Mouse (Mus musculus): ENCODE measurements around the gene Rest. TPM values are rescaled to one million over a fixed set of nuclear protein-coding genes. Genes with fewer than 3 reads are reported as not detected.
A peak's percentile ranks its signal among the peaks of the same experiment; 100 is the strongest.

Rest gene
- polyA plus RNA-seq, 1 experiment from 2014 or later: 8.5 TPM

DNA sequence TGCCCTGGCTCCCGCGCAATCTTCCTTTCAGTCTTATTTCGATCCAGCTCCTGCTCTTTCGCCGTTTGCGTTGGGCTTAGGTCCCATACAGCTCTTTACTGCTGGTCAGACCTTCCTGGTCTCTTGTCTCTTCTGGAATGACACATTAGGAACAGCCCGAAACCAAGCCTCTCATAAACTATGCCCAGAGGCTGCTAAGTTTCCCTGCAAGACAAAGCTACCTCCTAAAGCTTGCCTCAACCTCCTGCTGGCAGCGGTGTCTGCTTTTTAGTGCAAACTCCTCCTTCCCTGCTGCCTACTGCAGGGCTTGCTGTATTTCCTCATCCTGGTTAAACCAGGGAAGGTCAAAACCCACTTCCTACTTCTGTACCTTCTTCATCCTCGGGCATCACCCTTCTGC, 15.2 kb upstream of the Rest start:
- H3K27ac ChIP-seq: no peak overlapping the region
- peaks cover 12% of the 10 kb centered on the region for H3K4me1 ChIP-seq (replicated peaks)
- H3K27me3 ChIP-seq: no peaks in the 10 kb centered on the region
- no peak overlapping the region for H3K9ac ChIP-seq (replicated peaks)
- H3K36me3 ChIP-seq: no peaks in the 10 kb centered on the region
- H3K4me2 ChIP-seq (replicated peaks): no peak overlapping the region
- WGBS: 68% methylated on average over 9 of the region's 9 CpGs
- H3K4me3 ChIP-seq (replicated peaks): no peak overlapping the region
- H3K9me3 ChIP-seq: no peaks in the 10 kb centered on the region
- no peak for ATAC-seq

DNA sequence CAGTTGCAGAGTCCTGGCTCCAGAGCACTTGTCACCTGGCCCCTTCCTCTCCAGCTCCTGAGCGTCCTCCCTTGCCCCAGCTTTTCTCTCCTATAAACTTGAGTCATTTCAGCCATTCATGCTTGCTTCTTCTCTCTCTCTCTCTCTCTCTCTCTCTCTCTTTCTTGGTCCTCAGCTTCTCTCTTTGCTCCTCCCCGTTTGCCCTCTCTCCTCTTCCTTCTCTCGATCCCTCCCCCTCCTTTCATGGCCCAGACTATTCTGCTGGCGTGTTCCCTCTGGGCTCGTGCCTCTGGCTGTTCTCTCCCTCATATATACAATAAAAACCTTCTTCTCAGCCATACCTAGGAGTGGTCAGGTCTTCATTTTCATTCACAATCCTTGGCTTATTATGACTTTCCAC, 13.6 kb upstream of the Rest start:
- H3K36me3 ChIP-seq: no peaks in the 10 kb centered on the region
- H3K9ac ChIP-seq (replicated peaks): no peak overlapping the region
- no peak overlapping the region for H3K4me2 ChIP-seq (replicated peaks)
- H3K27ac ChIP-seq: no peak overlapping the region
- no peaks in the 10 kb centered on the region for H3K4me1 ChIP-seq (replicated peaks)
- ATAC-seq: no peak
- 34% methylated on average over 5 of the region's 5 CpGs for WGBS
- H3K9me3 ChIP-seq: no peaks in the 10 kb centered on the region
- H3K27me3 ChIP-seq: no peaks in the 10 kb centered on the region
- H3K4me3 ChIP-seq (replicated peaks): no peak overlapping the region

DNA sequence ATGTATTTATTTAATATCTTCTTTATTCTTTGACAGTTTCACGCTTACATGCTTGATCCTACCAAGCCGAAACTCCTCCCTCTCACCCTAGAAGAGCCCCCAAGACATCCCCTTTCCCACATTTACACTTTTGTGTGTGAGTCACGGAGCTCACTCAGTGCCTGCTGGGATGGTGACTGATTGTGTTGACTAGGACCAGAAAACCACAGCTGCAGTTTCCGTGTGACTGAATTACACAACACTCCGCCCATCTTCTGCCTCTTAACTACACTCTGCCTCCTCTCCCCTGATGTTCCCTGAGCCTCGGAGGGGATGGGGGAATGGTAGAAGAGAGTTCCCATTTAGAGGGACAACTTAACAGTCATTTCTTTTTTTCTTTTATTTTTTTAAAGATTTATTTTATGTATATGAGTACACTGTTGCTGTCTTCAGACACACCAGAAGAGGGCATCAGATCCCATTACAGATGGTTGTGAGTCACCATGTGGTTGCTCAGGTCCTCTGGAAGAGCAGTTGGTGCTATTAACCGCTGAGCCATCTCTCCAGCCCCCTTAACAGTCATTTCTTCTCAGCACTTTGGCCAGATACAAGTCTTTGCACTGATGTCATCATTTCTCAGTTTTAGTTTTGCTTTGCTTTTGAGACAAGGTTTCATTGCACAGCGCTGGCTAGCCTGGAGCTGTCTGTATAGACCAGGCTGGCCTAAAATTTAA, 13.0 kb upstream of the Rest start:
- 68% methylated on average over 8 of the region's 8 CpGs for WGBS
- Histone ChIP-seq H3K4me3 (replicated peaks) (no peak overlapping the region), H3K9ac (replicated peaks) (no peak overlapping the region), H3K27ac (no peak overlapping the region), H3K4me2 (replicated peaks) (no peak overlapping the region), H3K36me3 (no peaks in the 10 kb centered on the region), H3K9me3 (no peaks in the 10 kb centered on the region), H3K27me3 (no peaks in the 10 kb centered on the region), H3K4me1 (replicated peaks) (no peaks in the 10 kb centered on the region)
- no peak for ATAC-seq

DNA sequence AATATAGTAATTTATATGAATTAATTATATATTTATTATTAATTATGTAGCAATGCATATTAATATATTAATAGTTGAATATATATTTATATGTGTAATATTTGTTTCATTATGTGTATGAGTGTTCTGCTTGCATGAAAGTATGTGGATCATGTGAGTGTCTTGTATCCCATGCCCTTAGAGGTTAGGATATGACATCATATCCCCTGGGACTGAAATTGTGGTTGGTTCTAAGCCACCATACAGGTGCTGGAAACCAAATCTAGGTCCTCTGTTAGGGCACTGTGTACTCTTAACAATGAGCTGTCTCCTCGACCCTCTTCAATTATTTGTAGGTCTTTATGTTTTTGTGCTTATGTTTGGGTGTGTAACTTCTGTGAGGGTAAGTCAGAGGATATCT, 12.1 kb upstream of the Rest start:
- Histone ChIP-seq H3K27me3 (no peaks in the 10 kb centered on the region), H3K4me2 (replicated peaks) (no peak overlapping the region), H3K4me1 (replicated peaks) (no peaks in the 10 kb centered on the region), H3K9me3 (no peaks in the 10 kb centered on the region), H3K4me3 (replicated peaks) (no peak overlapping the region), H3K36me3 (no peaks in the 10 kb centered on the region), H3K9ac (replicated peaks) (no peak overlapping the region), H3K27ac (no peak overlapping the region)
- WGBS: 61% methylated on average over 1 of the region's 1 CpGs
- ATAC-seq: no peak

DNA sequence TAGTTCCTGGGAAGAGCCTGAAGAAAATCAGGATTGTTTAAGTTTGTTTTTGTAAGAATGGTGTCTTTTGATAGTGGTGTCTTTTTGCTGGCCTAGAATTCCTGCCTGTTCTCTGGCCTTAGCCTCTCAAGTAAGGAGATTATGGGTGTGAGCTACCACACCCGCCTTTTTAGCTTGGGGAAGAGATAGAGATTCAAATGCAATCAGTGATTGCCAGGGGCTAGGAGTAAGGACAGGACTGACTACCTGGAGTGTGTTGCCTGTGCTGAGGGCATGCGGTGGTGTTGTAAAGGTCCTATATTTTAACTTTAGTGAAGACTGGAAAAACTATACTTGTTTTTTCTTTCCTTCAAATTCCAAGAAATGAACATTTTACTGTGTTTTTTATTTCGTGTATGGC, 10.9 kb upstream of the Rest start:
- 76% methylated on average over 3 of the region's 3 CpGs for WGBS
- Histone ChIP-seq H3K27ac (no peak overlapping the region), H3K9ac (replicated peaks) (no peak overlapping the region), H3K36me3 (no peaks in the 10 kb centered on the region), H3K4me2 (replicated peaks) (no peak overlapping the region), H3K4me3 (replicated peaks) (no peak overlapping the region), H3K27me3 (no peaks in the 10 kb centered on the region), H3K9me3 (no peaks in the 10 kb centered on the region), H3K4me1 (replicated peaks) (no peaks in the 10 kb centered on the region)
- no peak for ATAC-seq

DNA sequence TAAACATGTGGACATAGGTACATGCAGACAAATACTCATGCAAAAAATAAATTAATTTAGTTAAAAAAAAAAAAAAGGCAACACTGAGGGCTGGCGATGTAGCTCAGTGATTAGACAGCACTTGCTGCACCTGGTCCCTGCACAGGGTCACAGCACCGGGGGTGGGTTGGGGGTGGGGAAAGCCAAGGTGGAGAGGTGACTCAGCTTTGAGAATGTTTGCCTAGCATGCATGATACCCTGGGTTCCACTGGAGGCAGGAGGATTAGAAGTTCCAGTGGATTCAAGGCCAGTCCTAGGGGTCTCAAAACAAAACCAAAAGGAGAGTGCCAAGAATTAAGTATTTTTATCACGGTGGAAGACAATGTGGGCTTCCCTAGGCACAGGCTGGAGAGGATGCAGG, 7.7 kb upstream of the Rest start:
- no peak overlapping the region for H3K4me2 ChIP-seq (replicated peaks)
- WGBS: 77% methylated on average over 3 of the region's 3 CpGs
- H3K27me3 ChIP-seq: 0 out of 2 replicates have a peak, but pooled peaks cover 6% of the 10 kb centered on the region

DNA sequence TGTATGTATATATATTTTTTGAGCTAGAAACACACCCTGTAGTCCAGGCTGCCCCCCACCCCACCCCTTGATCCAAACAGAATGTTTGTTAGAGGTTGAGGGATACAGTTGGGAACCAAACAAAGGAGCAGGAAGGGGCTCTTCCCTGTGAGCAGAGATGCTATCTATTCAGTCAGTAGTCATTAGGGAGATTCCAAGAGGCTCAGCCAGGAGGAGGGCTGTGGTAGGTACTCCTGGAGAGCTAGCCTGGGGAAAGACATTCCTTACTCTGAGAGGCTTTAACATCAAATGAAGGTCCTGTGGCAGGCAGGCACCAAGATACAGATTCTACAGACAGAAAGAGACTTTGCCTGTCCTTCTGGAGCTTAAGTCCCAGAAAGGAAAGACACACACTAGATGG, 6.0 kb upstream of the Rest start:
- no peak overlapping the region for H3K27ac ChIP-seq
- no peaks in the 10 kb centered on the region for H3K9me3 ChIP-seq
- H3K36me3 ChIP-seq: no peaks in the 10 kb centered on the region
- peaks cover 11% of the 10 kb centered on the region for H3K4me1 ChIP-seq (replicated peaks)
- H3K9ac ChIP-seq (replicated peaks): no peak overlapping the region
- H3K27me3 ChIP-seq: peaks cover 13% of the 10 kb centered on the region
- no peak overlapping the region for H3K4me3 ChIP-seq (replicated peaks)
- no peak overlapping the region for H3K4me2 ChIP-seq (replicated peaks)
- no peak for ATAC-seq

More for the DNA sequence above, 7.7 kb upstream of the Rest start:
- Histone ChIP-seq H3K4me1 (replicated peaks) (peaks cover 11% of the 10 kb centered on the region), H3K9ac (replicated peaks) (no peak overlapping the region), H3K4me3 (replicated peaks) (no peak overlapping the region), H3K27ac (no peak overlapping the region), H3K9me3 (no peaks in the 10 kb centered on the region), H3K36me3 (no peaks in the 10 kb centered on the region)
- ATAC-seq: no peak

DNA sequence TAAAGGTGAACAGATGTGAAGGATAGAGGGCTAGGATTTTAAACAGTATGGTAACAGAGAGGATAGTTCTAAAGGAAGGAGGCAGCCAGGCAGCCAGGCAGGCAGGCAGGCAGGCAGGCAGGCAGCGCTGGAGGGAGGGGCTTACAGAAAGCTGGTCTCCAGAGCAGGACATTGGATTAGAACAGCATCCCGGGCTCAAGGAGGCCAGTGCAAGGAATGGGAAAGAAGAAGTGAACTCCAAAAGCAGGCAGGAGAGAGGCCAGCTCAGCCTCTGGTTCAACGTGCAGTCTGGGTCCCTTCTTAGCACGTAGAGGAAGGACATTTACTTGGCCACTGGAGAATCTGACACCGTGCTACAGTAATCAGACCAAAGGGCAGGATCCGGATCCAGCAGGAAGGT, 5.2 kb upstream of the Rest start:
- WGBS: 57% methylated on average over 6 of the region's 6 CpGs
- Histone ChIP-seq H3K4me2 (replicated peaks) (no peak overlapping the region), H3K36me3 (no peaks in the 10 kb centered on the region), H3K4me3 (replicated peaks) (no peak overlapping the region), H3K4me1 (replicated peaks) (peaks cover 11% of the 10 kb centered on the region), H3K27ac (no peak overlapping the region), H3K9me3 (no peaks in the 10 kb centered on the region), H3K9ac (replicated peaks) (no peak overlapping the region), H3K27me3 (peaks cover 16% of the 10 kb centered on the region)
- no peak for ATAC-seq

DNA sequence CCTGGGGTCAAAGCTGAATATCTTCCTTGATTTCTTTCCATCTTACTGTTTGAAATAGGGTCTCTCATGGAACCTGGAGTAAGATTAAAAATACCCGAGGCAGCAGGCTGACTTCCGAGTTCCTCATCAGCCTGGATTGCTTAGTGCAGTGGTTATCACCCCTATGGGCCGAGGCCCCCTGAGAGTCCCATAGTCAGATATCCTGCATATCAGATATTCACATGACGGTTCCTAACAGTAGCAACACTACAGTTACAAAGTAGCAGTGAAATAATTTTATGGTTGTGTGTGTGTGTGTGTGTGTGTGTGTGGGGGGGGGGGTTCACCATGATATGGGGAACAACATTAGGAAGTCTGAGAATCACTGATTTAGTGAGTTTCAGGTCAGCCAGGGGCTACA, 4.2 kb upstream of the Rest start:
- whole genome bisulfite sequencing: 67% methylated on average over 4 of the region's 4 CpGs
- Histone ChIP-seq H3K4me2 (replicated peaks) (no peak overlapping the region), H3K27me3 (peaks cover 16% of the 10 kb centered on the region), H3K4me3 (replicated peaks) (no peak overlapping the region), H3K9ac (replicated peaks) (no peak overlapping the region), H3K27ac (no peak overlapping the region), H3K36me3 (no peaks in the 10 kb centered on the region), H3K9me3 (no peaks in the 10 kb centered on the region), H3K4me1 (replicated peaks) (peaks cover 11% of the 10 kb centered on the region)
- ATAC-seq: no peak

DNA sequence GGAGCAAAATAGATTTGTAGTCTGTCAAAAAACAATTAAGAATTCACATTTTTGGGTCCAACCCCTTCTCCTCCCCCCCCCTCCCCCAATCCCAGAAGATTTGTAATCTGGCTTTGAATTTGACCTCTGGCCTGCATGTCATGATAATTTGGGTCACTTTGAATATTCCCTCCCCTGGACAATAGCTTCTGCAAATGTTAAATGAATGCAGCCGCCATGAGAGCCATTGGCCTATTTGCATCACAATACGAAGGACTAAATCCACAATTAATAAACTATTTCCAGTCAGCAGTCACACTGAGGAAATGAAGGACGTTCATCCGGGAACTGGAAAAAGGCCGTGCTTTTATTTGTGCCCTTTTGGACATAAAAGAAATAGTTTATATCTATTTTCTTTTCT, 3.2 kb upstream of the Rest start:
- ATAC-seq: no peak
- H3K9ac ChIP-seq (replicated peaks): no peak overlapping the region
- no peak overlapping the region for H3K4me2 ChIP-seq (replicated peaks)
- 15% methylated on average over 5 of the region's 5 CpGs for WGBS
- no peak overlapping the region for H3K4me3 ChIP-seq (replicated peaks)
- no peaks in the 10 kb centered on the region for H3K36me3 ChIP-seq
- H3K27me3 ChIP-seq: peaks cover 21% of the 10 kb centered on the region
- no peak overlapping the region for H3K27ac ChIP-seq
- H3K9me3 ChIP-seq: no peaks in the 10 kb centered on the region
- H3K4me1 ChIP-seq (replicated peaks): peaks cover 18% of the 10 kb centered on the region

DNA sequence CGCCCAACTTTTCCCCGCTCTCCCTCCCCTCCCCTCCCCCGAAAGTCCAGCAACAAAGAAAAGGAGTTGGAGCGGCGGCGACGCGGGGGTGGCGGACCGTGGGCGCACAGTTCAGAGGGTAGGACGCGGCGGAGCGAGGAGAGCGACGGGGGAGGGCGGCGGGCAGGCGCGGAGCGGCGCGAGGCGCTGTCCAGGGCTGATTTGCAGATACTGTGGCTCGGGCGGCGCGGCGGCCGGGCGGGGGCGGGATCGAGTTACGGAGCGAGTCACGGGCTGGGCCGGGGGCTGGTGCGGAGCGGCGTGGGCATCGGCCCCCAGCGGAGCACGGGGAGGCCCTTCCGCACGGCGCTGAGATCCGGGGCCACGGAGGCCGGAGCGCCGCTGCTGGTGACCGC, 377 bp downstream of the Rest start:
- Histone ChIP-seq H3K4me3 (replicated peaks) (peak overlapping the region; percentile 91), H3K9ac (replicated peaks) (peak overlapping the region; percentile 83), H3K36me3 (peaks cover 15% of the 10 kb centered on the region), H3K27ac (peak overlapping the region; percentile 83), H3K4me1 (replicated peaks) (peaks cover 26% of the 10 kb centered on the region), H3K9me3 (no peaks in the 10 kb centered on the region), H3K27me3 (peaks cover 15% of the 10 kb centered on the region), H3K4me2 (replicated peaks) (peak overlapping the region; percentile 81)
- ATAC-seq: peak; percentile 89
- WGBS: under 1% methylated on average over 44 of the region's 53 CpGs

DNA sequence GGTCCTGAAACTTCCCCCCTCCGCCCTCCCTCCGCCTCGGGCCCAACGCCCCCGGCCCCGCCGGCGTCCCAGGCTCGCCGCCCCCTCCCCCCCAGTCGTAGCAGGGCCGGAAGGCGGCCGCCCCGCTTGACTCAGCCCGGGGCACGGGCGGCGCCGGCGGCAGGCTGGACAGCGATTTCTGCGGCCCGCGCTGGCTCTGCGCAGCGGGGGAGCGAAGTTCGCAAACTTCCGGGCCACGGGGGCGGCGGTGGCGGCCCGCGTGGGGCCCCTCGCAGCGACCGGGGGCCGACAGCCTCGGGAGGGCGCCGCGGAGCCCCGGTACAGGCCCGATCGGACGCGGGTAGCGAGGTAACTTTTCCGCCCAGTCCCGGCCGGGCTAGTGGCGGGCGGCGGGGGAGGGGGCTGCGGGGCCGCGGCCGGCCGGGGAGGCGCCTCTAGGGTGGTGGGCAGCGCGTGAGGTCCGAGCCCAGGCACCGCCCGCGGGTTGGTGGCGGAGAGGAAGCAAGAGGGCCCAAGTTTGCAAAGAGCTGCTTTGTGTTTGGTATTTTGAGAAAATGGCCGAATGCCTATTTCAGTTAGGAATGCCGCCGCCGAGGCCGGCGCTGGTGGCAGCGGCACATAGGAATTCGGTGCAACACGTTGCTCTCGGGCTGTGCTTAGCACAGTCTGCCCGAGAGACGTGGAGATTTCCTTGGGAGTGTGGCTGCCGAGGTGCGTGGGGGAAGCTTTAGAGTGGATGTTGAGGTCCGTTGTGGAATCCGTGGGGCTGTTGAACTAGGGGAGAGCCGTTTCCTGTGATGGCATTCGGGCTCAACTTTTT, 985 bp downstream of the Rest start:
- Histone ChIP-seq H3K27me3 (peaks cover 15% of the 10 kb centered on the region), H3K27ac (peak overlapping the region; percentile 83), H3K4me1 (replicated peaks) (peaks cover 26% of the 10 kb centered on the region), H3K4me3 (replicated peaks) (peak overlapping the region; percentile 91), H3K4me2 (replicated peaks) (peak overlapping the region; percentile 81), H3K9me3 (no peaks in the 10 kb centered on the region), H3K9ac (replicated peaks) (peak overlapping the region; percentile 83), H3K36me3 (peaks cover 16% of the 10 kb centered on the region)
- under 1% methylated on average over 74 of the region's 87 CpGs for WGBS
- peak; percentile 66 for ATAC-seq

Measured in midbrain, embryonic 13.5 days (tissue).